Mouse (Mus musculus): Measurements from ENCODE around the gene Zic5.

GRCm38 (mm10) chr14:122474041-122474890, 8.8 kb upstream of the Zic5 start:
- TF ChIP-seq CTCF (IDR thresholded peaks at IDR 0.05; ENCODE audit: low read depth) (no peak), EP300 (IDR thresholded peaks at IDR 0.05; ENCODE audit: low read depth) (no peak)

All from liver, postnatal 0 days (tissue).